Mouse (Mus musculus) activated CD4-positive, CD25-positive, alpha-beta regulatory T cell, adult 9 weeks (primary cell): ENCODE results near the gene Olfr98. TPM values are rescaled to one million over a fixed set of nuclear protein-coding genes. Genes with fewer than 3 reads are reported as not detected.

Experiments
- polyA plus RNA-seq: library from polyadenylated mRNA; unstranded; fragments of 100-300 nt; shearing (Covaris generic); gene quantifications from one replicate; pipeline ENCODE4 v1.2.1, GENCODE M21; 2017

Olfr98 gene
- polyA plus RNA-seq = not detected

DNA sequence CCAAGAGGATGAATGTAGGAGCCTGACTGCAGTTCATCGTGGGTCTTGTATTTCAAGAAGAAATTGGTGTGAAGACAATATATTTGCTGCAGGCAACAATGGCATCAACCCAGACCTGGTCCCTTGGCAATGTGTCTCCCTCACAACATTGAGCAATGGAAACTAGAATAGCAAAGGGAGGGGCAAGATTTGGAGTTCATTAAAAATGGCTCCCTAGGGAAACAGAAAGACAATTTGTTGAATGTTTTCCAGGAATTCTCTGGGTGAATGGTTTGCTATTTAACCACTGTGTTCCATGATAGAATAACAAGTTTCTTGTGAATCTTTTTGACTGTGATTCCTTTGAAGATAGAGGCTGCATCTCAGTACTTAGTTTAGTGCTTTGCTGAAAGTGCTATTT lies at the start of gene Olfr98:
Gene Olfr98 (minus strand): TSS at position 124 of the 400 bp plus-strand sequence.

DNA sequence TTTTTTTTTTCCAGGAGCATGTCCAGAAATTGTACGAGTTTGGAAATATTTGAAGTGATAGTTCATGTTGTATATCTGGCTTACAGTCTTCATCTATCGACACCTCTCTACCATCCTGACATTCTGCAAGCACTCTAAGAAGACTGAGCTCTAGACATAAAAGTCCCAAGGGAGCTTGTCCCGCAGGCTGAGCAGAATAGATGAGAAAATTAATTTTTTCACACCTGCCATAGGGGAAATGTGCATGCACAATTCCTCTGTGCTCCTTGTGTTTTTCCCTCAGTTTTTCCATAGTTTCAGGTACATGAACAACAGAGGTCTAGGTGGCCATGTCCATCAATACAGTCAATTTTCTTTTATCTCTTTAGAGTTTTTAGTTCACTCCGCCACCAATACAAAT lies 40.7 kb upstream of the Olfr98 start, which contains the start of gene Olfr101:
Gene Olfr101 (minus strand): TSS at position 101 of the 400 bp plus-strand sequence.

DNA sequence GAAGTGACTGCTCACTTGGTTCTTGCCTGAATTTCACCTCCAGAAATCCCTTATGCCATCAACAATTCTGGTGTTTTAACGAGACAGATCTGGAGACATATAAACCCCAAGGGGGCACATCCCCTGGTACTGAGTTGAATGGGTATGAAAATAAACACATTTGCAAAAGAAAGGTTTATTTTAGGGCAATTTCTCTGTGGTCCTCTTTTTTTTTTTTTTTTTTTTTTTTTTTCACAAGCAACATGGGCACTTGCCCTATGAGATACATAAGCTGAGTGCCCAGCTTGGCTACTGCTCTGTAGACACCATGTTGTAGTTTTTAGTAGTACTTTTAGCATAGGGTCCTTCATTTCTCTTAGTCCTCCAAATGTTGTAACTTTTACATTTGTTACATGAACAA lies 19.8 kb upstream of the Olfr98 start, which contains the start of gene Olfr99:
Gene Olfr99 (minus strand): TSS at position 101 of the 400 bp plus-strand sequence.

DNA sequence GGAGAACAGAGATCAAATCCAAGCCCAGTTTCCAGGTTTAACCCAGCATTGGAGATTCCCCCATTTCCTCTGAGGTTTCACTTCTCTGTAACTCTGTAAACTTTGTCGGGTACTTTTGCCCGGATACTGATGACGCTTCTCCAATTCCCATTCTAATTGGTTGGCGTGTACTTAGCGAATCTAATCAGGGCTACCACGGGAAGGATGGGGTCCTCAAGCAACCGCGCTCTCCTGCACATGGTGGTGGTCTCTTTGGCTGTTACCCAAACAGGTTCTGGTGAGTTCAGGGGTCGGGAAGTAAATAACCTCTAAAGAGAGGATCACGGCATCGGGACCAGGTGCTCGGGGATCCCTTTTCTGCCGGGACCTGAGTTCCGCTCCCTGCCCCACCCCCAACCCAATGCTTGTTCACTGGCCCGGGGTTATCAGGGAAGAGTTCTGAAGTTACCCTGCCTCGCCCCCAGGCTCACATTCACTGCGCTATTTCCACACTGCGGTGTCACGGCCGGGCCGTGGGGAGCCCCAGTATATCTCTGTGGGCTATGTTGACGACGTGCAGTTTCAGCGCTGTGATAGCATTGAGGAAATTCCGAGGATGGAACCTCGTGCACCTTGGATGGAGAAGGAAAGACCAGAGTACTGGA lies 6.6 kb upstream of the Olfr98 start, which contains the start of gene H2-M3:
Gene H2-M3 (plus strand): TSS at position 163 of the 644 bp plus-strand sequence.

DNA sequence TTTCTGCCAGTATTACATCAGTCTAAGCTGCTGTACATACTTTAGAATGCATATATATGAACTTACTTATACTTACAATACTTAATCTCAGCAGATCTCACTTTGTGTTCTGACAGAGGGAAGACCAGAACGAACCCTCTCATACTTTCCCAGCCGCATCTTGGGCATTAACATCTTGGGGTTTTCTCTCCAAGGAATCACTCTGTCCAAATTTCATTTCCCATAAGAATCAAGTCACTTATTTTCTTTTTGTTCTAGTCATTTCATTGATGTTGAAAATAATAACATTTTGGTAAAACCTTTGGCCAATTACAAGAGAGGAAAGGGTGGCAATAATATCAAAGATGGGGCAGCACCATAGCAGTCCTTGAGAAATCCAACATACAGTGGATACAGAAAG lies 26.3 kb downstream of the Olfr98 start, which contains the start of gene Olfr97:
Gene Olfr97 (minus strand): TSS at position 101 of the 400 bp plus-strand sequence.

DNA sequence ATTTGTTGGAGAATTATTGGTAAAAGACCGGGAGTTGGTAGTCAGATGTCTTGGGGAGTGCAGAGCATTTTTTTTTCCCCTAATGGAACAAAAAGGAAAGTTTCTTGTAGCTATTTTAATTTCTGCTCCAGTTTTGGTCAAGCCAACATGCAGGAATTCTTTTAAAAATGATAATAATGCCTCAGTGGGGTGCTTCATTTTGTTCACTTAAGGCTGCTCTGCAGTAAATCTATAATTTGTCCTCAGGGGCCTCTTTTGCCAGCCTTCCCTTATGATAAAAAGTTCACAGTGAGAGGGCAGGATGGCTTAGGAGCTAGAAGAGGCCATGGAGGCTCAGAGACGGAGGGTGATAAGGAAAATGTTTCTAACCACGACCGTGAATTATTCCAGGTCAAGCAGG lies 43.7 kb downstream of the Olfr98 start, which contains the start of gene Olfr96:
Gene Olfr96 (plus strand): TSS at position 301 of the 400 bp plus-strand sequence.

DNA sequence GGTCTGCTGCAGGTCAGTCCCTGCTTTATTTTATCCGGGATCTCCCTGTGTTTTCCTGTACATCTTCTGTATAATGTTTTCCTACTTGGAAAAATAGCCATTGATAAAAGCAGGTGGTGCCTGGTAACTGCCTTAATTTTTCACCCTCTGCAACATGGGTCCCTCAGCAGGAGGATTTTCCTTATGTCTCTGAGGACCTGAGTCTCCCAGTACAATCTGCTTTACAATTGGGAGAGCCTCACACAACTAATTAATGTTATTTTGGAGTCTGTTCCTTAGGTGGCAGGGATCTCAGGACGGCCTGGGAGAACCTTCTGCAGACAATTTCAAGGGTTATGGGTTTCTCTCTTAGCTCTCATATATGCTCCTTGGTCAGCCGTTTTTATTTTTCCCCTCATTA lies 50.5 kb downstream of the Olfr98 start, which contains the start of gene Olfr95:
Gene Olfr95 (minus strand): TSS at position 101 of the 400 bp plus-strand sequence.

Other genes with a start within 250 kb of the Olfr98 start
- gene Mog, start 240.4 kb downstream of the Olfr98 start, polyA plus RNA-seq = not detected
- 12.2 TPM for gene Gabbr1, start 217.8 kb downstream of the Olfr98 start, polyA plus RNA-seq
- not detected for gene Olfr90, start 175.2 kb downstream of the Olfr98 start, polyA plus RNA-seq
- 0.07 TPM for gene Olfr91, start 165.5 kb downstream of the Olfr98 start, polyA plus RNA-seq
- not detected for gene Olfr92, start 143.7 kb downstream of the Olfr98 start, polyA plus RNA-seq
- gene Olfr93, start 102.3 kb downstream of the Olfr98 start, polyA plus RNA-seq = not detected
- gene Ubd, start 69.9 kb downstream of the Olfr98 start, polyA plus RNA-seq = 0.70 TPM
- not detected for gene Olfr94, start 62.8 kb downstream of the Olfr98 start, polyA plus RNA-seq
- gene Olfr95, start 50.6 kb downstream of the Olfr98 start, polyA plus RNA-seq = not detected
- gene Olfr96, start 43.6 kb downstream of the Olfr98 start, polyA plus RNA-seq = not detected
- gene Olfr97, start 26.4 kb downstream of the Olfr98 start, polyA plus RNA-seq = not detected
- 138 TPM for gene H2-M3, start 6.5 kb upstream of the Olfr98 start, polyA plus RNA-seq
- 4.1 TPM for gene Olfr99, start 19.7 kb upstream of the Olfr98 start, polyA plus RNA-seq
- gene Olfr101, start 40.6 kb upstream of the Olfr98 start, polyA plus RNA-seq = 0.10 TPM
- gene Olfr102, start 53.3 kb upstream of the Olfr98 start, polyA plus RNA-seq = not detected
- not detected for gene Olfr103, start 75.9 kb upstream of the Olfr98 start, polyA plus RNA-seq
- gene Olfr104-ps, start 95.8 kb upstream of the Olfr98 start, polyA plus RNA-seq = not detected
- gene Olfr105-ps, start 115.3 kb upstream of the Olfr98 start, polyA plus RNA-seq = not detected
- not detected for gene Olfr106-ps, start 126.6 kb upstream of the Olfr98 start, polyA plus RNA-seq
- not detected for gene Olfr107, start 135.5 kb upstream of the Olfr98 start, polyA plus RNA-seq
- gene Olfr108, start 181.7 kb upstream of the Olfr98 start, polyA plus RNA-seq = not detected
- not detected for gene Olfr109, start 195.2 kb upstream of the Olfr98 start, polyA plus RNA-seq
- gene H2-M2, start 219.8 kb upstream of the Olfr98 start, polyA plus RNA-seq = not detected
- gene Olfr110, start 228.7 kb upstream of the Olfr98 start, polyA plus RNA-seq = not detected
- gene Olfr111, start 244.3 kb upstream of the Olfr98 start, polyA plus RNA-seq = not detected